Mouse (Mus musculus): ENCODE data around the gene Igsf21.

GRCm38 (mm10) chr4:140223067-140223466 lies 23.5 kb downstream of the Igsf21 start:
- TF ChIP-seq CTCF (IDR thresholded peaks at IDR 0.05; ENCODE audit: low read depth, low read length) (no peak), POLR2A (IDR thresholded peaks at IDR 0.05; ENCODE audit: extremely low read depth, insufficient read depth, low read length) (no peak)
